Mouse (Mus musculus): ENCODE results near the gene Vkorc1.
"Not testable (repeated sequence)": the region's sequence is repeated elsewhere in the genome, so short reads cannot be mapped to it uniquely, and the experiment has no call there.

The Vkorc1 gene

DNA sequence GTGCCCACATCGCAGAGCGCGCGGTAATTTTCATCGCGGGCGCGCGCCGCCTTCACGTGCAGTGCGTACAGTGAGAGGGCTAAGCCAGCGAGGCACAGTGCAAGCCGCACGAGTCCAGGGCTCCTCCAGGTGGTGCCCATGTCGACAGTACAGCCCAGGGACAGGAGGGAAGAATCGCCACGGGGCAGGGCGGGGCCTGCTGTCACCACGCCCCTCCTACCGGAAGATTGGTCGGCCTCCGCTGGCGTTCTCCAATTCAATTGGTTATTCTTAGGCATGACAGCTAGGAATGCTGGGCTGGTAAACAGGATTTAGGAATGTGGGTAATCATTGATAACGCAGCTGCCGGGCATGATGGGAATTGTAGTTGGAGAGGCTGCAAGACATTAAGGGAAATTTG is at the start of gene Vkorc1, which contains the start of gene Gm21974:
TSS of gene Vkorc1 (minus strand) at position 176 of the 400 bp plus-strand sequence.
TSS of gene Gm21974 (minus strand) at position 13 of the 400 bp plus-strand sequence.
- peak; percentile 98 for DNase-seq

DNA sequence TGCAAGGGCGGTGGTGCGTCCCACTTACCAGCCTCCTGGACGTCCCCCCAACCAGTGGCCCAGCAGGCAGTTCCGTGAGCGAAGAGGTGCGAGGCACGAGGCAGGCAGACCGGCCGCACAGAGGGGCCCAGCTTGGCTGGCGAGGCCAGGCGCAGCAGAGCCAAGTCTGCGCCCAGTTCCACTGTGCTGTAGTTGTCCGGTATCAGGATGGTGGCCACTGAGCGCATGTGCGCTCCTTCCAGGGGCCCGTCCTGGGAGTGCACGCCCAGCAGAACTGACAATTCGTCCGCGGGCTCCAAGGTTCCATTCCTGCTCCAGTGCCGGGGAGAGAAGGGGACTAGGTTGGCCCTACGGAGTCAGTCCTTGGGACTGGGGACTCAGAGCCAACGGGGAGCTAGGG is 49.2 kb upstream of the Vkorc1 start:
- DNase-seq: no peak

GRCm38 (mm10) chr7:127942097-127942496 is 46.7 kb upstream of the Vkorc1 start:
- DNase-seq: not testable (repeated sequence)

DNA sequence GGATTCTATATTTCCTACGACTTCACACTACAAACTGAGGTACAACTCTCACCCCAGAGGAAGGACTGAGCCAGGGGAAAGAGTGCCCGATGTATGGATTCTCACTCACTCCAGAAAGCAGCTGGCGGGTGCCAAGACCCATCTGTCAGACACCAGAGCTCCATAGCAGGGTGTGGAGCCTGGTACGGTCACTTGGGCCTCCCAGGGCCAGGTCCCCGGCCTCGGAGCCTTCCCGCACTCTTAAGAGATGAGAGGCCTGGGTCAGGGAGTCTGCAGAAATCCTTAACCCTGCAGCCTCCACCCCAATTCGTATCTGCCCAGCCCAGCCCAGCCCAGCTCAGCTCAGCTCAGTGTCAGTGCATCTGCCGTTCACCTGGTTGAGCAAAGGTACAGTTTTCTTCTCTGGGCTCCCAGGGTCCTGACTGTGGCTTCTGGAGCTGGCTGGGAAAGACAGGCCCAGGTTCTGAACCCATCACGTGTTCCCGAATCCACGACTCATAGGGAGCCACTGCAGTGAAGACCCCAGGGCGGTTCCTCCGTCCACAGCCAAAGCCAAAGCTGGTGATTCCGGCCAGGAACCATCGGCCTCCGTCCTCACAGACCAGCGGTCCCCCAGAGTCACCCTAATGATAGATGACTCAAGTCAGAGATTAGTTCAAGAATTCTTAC is 40.9 kb upstream of the Vkorc1 start:
- no peak for DNase-seq

- DNase-seq: no peak
These were observed 40.3 kb upstream of the Vkorc1 start for GRCm38 (mm10) chr7:127935748-127936159.

- DNase-seq: peak; percentile 96
These were observed 39.8 kb upstream of the Vkorc1 start for GRCm38 (mm10) chr7:127935028-127935722.

- DNase-seq: no peak
These were observed 38.7 kb upstream of the Vkorc1 start for GRCm38 (mm10) chr7:127934075-127934474.

GRCm38 (mm10) chr7:127932273-127933031 is 37.0 kb upstream of the Vkorc1 start:
- peak; percentile 48 for DNase-seq

GRCm38 (mm10) chr7:127931351-127932135 is 36.1 kb upstream of the Vkorc1 start:
- DNase-seq: peak; percentile 74

DNA sequence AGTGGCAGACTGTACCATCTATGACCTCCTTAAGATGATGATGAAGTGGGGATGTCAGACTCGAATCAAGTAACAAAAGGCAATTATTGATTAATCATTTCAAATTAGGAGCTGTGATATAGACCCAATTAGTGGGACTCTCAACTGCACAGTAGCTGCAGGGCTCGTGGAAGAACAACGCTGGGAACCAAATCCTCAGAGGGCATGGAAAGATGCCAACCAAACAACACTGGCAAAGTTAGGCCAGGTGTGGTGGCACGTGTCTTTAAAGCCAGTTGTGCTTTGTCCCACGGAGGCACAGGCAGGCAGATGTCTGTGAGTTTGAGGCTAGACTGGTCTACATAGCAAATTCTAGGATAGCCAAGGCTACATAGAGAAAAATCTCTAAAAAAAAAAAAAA is 35.2 kb upstream of the Vkorc1 start:
- peak; percentile 25 for DNase-seq

- peak; percentile 92 for DNase-seq
These were observed 34.5 kb upstream of the Vkorc1 start, which contains the start of gene Prss8 for GRCm38 (mm10) chr7:127929923-127930322. Gene Prss8 (minus strand): TSS chr7:127930104.

- peak; percentile 58 for DNase-seq
These were observed 33.2 kb upstream of the Vkorc1 start for GRCm38 (mm10) chr7:127928596-127928995.

DNA sequence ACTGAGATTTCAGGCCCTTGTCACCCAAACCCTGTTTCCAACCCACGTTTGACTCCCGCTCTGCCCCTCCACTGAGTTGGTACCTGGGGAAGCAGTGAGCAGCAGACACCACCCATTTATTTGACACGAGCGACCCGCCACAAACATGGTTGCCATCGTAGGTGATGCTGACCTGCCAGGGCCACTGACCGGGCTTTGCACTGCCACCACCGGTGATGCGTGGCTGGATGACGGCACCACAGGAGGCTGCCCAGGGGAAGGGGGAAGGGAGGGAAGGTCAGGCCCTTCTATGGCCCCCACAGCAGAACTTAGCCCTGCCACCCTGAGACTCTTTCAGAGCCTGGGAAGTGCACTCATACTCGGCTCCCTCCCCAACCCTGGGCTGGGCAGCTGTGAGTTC is 32.3 kb upstream of the Vkorc1 start:
- peak; percentile 54 for DNase-seq

GRCm38 (mm10) chr7:127926846-127927245 is 31.4 kb upstream of the Vkorc1 start:
- DNase-seq: peak; percentile 82

- peak; percentile 76 for DNase-seq
These were observed 30.6 kb upstream of the Vkorc1 start for GRCm38 (mm10) chr7:127926066-127926465.

DNA sequence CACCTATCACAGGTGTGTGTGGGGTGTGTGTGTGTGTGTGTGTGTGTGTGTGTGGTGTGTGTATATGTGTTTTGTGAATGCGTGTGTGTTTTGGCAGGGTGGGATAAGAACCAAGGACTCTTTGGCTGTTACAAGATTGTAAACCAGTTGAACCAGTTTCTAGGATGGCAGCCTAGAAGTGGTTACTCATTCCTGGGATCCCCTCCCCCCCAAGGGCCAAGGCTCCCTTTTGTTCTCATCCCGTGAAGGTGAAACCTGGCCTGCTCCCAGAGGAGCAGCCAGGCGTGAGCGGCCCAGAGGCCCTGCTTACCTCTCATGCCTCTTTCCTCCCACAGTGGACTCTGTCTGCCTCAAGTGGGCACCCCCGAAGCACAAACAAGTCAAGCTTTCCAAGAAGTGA is 29.8 kb upstream of the Vkorc1 start:
- peak; percentile 85 for DNase-seq

DNA sequence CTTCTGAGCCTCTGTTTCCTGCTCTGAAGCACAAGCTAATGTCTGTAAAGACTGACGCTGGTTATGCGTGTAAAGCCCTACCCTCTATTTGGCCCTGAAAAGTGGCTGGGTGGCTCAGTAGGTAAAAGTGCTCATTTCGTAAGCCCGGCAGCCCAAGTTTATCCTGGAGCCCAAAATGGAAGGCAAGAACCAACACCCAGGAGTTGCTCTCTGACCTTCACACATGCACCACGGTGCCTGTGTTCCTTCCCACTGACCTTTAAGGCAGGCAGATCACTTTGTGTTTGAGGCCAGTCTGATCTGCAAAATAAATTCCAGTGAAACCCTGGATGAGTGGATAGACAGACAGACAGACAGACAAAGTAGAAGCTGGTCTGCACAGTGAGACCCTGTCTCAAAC is 28.3 kb upstream of the Vkorc1 start:
- peak; percentile 44 for DNase-seq

DNA sequence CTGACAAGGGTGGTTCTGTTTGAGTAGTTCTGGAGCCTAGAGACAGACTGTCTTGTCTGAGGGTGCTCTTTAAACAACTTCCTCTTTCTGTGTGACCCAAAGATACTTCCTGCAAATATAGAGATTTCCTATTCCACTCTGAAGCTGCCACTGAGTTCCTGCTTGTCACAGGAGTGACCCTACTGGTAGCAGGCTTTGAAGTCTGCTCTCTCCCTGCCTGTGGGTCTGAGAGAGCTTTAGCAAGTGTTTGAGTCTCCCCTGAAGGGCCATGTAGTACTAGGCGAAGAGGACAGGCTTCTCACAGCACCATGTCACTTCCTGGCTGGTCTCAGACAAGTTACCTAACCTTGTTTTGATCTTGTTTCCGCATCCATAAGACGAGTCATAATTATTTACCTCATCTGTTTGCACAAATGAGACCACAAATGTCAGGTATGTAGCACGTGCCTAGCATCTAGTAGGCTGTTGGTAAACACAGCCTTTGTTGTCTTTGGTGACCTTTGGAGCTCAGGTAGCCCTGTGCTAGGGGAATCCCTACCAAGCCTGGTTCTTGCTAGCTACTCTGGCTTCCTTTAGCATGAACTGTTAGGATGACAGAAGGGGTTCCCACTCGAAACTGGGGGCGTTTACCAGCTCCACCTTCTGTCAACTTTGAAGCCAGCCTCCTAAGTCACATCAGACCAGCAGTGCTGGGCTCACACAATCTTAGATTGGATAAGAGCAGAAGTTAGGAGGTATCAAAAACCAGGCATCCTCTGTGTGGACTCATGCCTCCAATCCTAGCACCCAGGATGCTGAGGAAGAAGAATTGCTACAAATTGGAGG is 27.2 kb upstream of the Vkorc1 start:
- no peak for DNase-seq

GRCm38 (mm10) chr7:127921516-127921915 is 26.1 kb upstream of the Vkorc1 start:
- peak; percentile 53 for DNase-seq

GRCm38 (mm10) chr7:127919290-127919689 is 23.9 kb upstream of the Vkorc1 start:
- peak; percentile 36 for DNase-seq

- DNase-seq: peak; percentile 75
These were observed 22.8 kb upstream of the Vkorc1 start for GRCm38 (mm10) chr7:127918203-127918602.

GRCm38 (mm10) chr7:127915293-127915692 is 19.9 kb upstream of the Vkorc1 start:
- DNase-seq: no peak

Data from kidney, adult 18-20 months (tissue).